Mouse (Mus musculus) urinary bladder, postnatal 10 days (tissue): ENCODE results near the gene Serinc5.
"Not testable (repeated sequence)": the region's sequence is repeated elsewhere in the genome, so short reads cannot be mapped to it uniquely, and the experiment has no call there.

Source experiments
- DNase-seq: peaks from one replicate; pipeline ENCODE4 v3.0.0; 2022; ENCODE audit warnings: low spot score

Serinc5 gene

GRCm38 (mm10) chr13:92610311-92611221 lies at the start of gene Serinc5:
Gene Serinc5, plus strand, starts transcription at chr13:92611091.
- DNase-seq, result peak; percentile 93

- no peak for DNase-seq
These were observed 34.8 kb upstream of the Serinc5 start, which contains the start of gene Spz1 for GRCm38 (mm10) chr13:92576072-92576471. Gene Spz1, minus strand, starts transcription at chr13:92576172.

- DNase-seq, result no peak
These were observed 34.2 kb upstream of the Serinc5 start for GRCm38 (mm10) chr13:92576688-92577087.

- no peak for DNase-seq
These were observed 32.7 kb upstream of the Serinc5 start for GRCm38 (mm10) chr13:92578210-92578609.

- no peak for DNase-seq
These were observed 30.5 kb upstream of the Serinc5 start for GRCm38 (mm10) chr13:92580220-92581043.

- DNase-seq, result no peak
These were observed 26.7 kb upstream of the Serinc5 start for GRCm38 (mm10) chr13:92584094-92584717.

GRCm38 (mm10) chr13:92588704-92589103 lies 22.2 kb upstream of the Serinc5 start:
- no peak for DNase-seq

- no peak for DNase-seq
These were observed 21.6 kb upstream of the Serinc5 start for GRCm38 (mm10) chr13:92589255-92589654.

GRCm38 (mm10) chr13:92591225-92591624 lies 19.7 kb upstream of the Serinc5 start:
- no peak for DNase-seq

GRCm38 (mm10) chr13:92592268-92592785 lies 18.6 kb upstream of the Serinc5 start:
- DNase-seq, result no peak

- DNase-seq, result no peak
These were observed 17.9 kb upstream of the Serinc5 start for GRCm38 (mm10) chr13:92592786-92593635.

- DNase-seq, result no peak
These were observed 17.0 kb upstream of the Serinc5 start for GRCm38 (mm10) chr13:92593731-92594396.

GRCm38 (mm10) chr13:92594481-92594880 lies 16.4 kb upstream of the Serinc5 start:
- no peak for DNase-seq

- DNase-seq, result no peak
These were observed 16.0 kb upstream of the Serinc5 start for GRCm38 (mm10) chr13:92594907-92595306.

GRCm38 (mm10) chr13:92595424-92595823 lies 15.5 kb upstream of the Serinc5 start:
- no peak for DNase-seq

- DNase-seq, result not testable (repeated sequence)
These were observed 5.6 kb upstream of the Serinc5 start for GRCm38 (mm10) chr13:92605306-92605705.

- DNase-seq, result no peak
These were observed 1.2 kb upstream of the Serinc5 start for GRCm38 (mm10) chr13:92609486-92610310.

GRCm38 (mm10) chr13:92611254-92611784 lies 428 bp downstream of the Serinc5 start:
- no peak for DNase-seq

GRCm38 (mm10) chr13:92611917-92612316 lies 1.0 kb downstream of the Serinc5 start:
- DNase-seq, result no peak
